Mouse (Mus musculus) adrenal gland, adult (tissue): ENCODE measurements around the gene Hmgcl.

Experiments used
- DNase-seq, 2 experiments: peaks; one replicate each; pipeline ENCODE4 v3.0.0; 2022 to 2023; ENCODE audit warnings: low spot score in 1 of 2; ENCODE audit not compliant: inconsistent age in 2 of 2

The Hmgcl gene

DNA sequence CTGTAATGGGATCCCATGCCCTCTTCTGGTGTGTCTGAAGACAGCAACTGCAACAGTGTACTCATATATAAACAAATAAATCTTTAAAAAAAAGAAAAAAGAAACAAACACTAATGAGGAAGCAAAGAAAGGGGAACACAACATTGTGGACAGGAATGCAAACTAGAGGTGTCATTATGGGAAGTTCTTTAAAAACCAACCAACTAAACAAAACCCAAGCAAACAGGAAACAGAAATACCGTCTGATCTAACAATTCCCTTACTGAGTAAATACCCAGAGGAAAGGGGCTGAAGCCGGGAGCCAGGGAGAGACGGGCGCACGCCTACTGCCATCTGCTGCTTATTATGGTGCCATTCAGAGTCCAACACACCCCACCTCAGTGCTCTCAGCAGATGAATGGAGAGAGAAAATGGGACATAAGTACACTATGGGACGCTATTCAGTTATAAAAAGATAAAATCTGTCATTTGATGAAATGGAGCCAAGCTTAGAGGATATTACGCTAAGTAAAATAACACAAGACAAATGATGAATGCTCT, 35.3 kb downstream of the Hmgcl start:
- DNase-seq: no peak

DNA sequence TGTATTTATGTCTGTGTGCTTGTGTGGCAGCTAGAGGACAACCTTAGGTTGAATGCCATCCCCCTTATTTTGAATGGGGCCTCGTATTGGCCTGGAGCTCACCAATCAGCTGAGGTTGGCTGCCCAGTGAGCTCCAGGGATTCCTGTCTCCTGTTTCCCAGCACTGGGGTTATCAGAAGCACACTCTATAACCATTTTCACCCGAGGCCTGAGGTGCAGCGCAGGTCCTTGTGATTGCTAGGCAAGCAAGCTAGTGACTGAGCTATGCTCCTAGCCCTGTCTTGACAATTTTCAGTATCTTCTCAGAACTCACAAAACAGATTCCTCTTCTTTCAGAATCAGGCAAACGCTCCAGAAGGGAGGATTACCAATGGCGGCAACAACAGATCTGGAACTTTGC, 38.3 kb downstream of the Hmgcl start:
- DNase-seq: no peak

- no peak for DNase-seq
Measured at GRCm38 (mm10) chr4:135985193-135985592, 38.9 kb downstream of the Hmgcl start.

- no peak for DNase-seq
Measured at GRCm38 (mm10) chr4:135985769-135986168, 39.5 kb downstream of the Hmgcl start.

DNA sequence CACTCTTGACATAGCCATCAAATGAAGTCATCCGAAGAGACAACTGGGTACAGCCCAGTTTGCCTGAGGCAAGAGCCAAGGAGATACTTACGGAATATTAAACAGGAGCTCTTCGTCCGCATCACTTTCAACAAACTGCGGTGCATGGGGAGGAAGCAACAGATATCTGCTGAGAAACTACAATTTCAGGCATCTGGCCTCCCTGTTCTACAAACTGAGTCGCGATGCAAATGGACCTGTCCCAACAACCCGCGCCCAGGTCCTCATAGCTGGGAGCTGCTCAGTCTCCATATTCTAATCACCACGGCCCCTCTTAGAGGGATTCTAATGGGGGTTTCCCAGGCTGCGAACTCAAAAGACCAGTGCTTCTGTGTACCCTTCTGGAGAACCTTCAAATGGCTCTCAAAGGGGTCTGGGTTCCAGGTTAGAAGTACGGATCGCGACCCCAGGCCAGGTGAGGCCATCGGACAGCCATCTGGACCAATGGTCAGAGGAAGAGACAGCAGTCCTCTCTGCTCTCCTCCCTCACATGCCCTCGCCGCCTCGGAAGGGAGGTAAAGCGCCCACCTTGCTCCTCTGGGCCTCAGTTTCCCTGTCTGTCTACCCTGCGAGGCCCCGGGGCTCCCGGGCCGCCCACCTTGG, 40.2 kb downstream of the Hmgcl start:
- DNase-seq: no peak

- peak; percentile 95 to 98 for DNase-seq
Measured at GRCm38 (mm10) chr4:135986943-135987710, 40.9 kb downstream of the Hmgcl start, which contains the start of gene Pithd1. Gene Pithd1 (minus strand): TSS chr4:135987264.

GRCm38 (mm10) chr4:135987714-135988113, 41.5 kb downstream of the Hmgcl start:
- DNase-seq: peak in 1 of 2 experiments; percentile 47

DNA sequence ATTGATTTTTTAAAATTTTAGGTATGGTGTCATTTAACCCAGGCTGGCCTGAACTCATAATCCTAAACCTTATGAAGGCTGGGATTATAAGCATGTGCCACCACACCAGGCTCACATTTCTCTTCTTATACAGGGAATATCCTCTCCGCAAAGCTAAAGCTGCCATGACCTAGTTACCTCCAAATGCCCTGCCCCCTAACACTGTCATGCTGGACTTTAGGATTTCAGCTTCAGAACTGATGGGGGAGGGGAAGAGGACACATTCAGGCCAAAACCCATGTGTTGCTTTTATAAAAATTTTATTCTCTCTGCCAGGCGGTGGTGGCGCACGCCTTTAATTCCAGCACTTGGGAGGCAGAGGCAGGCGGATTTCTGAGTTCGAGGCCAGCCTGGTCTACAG, 47.7 kb downstream of the Hmgcl start:
- no peak for DNase-seq

- DNase-seq: no peak
Measured at GRCm38 (mm10) chr4:135995118-135995517, 48.9 kb downstream of the Hmgcl start.

DNA sequence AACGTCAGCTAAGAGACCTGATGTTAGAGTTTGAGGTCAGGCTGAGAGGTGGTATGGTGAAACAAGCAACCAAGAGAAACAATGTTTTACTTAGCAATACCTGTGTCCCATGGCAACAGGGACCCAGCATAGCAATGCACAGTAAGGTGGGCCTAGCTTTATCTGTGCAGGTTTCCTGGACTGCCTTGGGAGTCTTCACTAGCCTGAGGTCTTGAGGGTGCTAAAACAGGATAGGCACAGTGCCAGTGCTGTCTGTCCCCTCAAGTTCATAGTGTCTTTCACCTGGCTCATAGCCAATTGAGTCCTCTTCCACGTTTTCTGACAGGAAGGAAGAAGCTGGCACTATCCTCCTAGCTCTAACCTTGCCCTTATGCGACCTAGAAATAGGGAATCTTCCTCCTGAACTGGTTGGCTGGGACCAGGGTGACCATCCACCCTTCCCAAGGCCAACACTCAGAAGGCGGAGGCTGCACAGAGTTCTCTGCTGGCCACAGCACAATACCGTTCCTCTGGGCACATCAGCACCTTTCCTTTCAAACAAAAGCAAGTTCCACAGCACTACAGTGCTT, 57.9 kb downstream of the Hmgcl start:
- DNase-seq: peak; percentile 59 to 77

DNA sequence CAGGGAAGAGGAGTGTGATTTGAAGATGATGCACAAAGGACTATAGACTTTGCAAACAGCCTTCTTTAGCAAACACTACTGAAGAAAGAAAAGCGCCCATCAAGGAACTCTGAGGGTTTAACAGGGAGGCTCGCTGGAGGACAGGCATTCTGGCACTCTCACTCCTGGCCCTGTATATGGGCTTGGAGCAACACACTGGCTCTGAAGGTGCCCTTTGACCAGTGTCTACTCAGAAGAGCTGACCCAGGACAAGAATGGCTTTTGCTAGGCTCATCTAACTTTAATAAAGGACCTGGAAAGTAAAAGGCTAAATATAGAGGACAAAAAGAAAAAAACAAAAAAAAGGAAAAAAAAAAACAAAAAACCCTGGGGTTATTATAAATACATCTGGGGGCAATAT, 58.7 kb downstream of the Hmgcl start:
- no peak for DNase-seq

GRCm38 (mm10) chr4:136006821-136007220, 60.6 kb downstream of the Hmgcl start:
- DNase-seq: no peak

GRCm38 (mm10) chr4:136008782-136009447, 62.7 kb downstream of the Hmgcl start:
- no peak for DNase-seq

DNA sequence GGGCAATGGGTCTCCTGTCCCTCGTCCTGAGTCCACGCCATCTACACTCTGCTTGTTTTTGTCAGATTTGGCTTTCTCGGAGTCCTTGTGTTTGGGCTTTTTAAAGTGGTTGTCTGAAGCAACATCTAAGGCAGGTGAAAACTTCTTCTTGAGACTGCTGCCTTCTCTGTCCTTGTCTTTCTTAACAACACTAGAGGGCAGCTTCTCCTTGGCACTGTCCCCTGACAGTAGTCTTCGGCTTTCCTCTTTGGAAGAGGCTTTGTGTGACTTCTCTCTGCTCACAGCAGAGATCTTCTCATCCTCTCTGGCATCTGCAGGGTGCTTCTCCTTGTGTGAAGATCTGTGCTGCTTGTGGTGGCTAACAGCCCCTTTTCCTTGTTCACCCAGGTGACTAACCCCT, 64.3 kb downstream of the Hmgcl start:
- no peak for DNase-seq
